Mouse (Mus musculus) B cell, adult 2 months (primary cell): ENCODE measurements at regions not wholly inside any gene's neighbourhood (a gene's known extent, or its start where the extent isn't known, plus 50 kb on each side); places are given as distances from the start of the nearest gene placed in this dataset.

Experiments
- DNase-seq, 2 experiments: peaks; one replicate each; pipeline ENCODE4 v3.0.0; 2022

GRCm38 (mm10) chr2:169109044-169109443 lies 153.7 kb upstream of the Zfp64 start:
- peak in 1 of 2 experiments; percentile 5 for DNase-seq

- peak in 1 of 2 experiments; percentile 5 for DNase-seq
Observed at GRCm38 (mm10) chr2:169108037-169108436, 152.7 kb upstream of the Zfp64 start.

- DNase-seq = no peak
Observed at GRCm38 (mm10) chr2:169101506-169102261, 146.3 kb upstream of the Zfp64 start.

- no peak for DNase-seq
Observed at GRCm38 (mm10) chr2:169100516-169100915, 145.1 kb upstream of the Zfp64 start.

GRCm38 (mm10) chr2:169099678-169100077 lies 144.3 kb upstream of the Zfp64 start:
- DNase-seq = no peak

GRCm38 (mm10) chr2:169098591-169098990 lies 143.2 kb upstream of the Zfp64 start:
- no peak for DNase-seq

- DNase-seq = no peak
Observed at GRCm38 (mm10) chr2:169094011-169094754, 138.8 kb upstream of the Zfp64 start.

GRCm38 (mm10) chr2:169090256-169090655 lies 134.9 kb upstream of the Zfp64 start:
- no peak for DNase-seq

GRCm38 (mm10) chr2:169088870-169089484 lies 133.6 kb upstream of the Zfp64 start:
- DNase-seq = no peak

- no peak for DNase-seq
Observed at GRCm38 (mm10) chr2:169088301-169088700, 132.9 kb upstream of the Zfp64 start.

GRCm38 (mm10) chr2:169071267-169071666 lies 115.9 kb upstream of the Zfp64 start:
- DNase-seq = no peak

- no peak for DNase-seq
Observed at GRCm38 (mm10) chr2:169065166-169065698, 109.8 kb upstream of the Zfp64 start.

GRCm38 (mm10) chr2:169061520-169061919 lies 106.1 kb upstream of the Zfp64 start:
- peak; percentile 34 to 38 for DNase-seq

- DNase-seq = no peak
Observed at GRCm38 (mm10) chr2:169060495-169060894, 105.1 kb upstream of the Zfp64 start.

- peak; percentile 3 to 9 for DNase-seq
Observed at GRCm38 (mm10) chr2:169057831-169058230, 102.4 kb upstream of the Zfp64 start.

GRCm38 (mm10) chr2:169049947-169050346 lies 94.6 kb upstream of the Zfp64 start:
- DNase-seq = no peak

GRCm38 (mm10) chr2:169041748-169042147 lies 86.4 kb upstream of the Zfp64 start:
- no peak for DNase-seq

- DNase-seq = no peak
Observed at GRCm38 (mm10) chr2:169037975-169038374, 82.6 kb upstream of the Zfp64 start.

GRCm38 (mm10) chr2:169037519-169037918 lies 82.1 kb upstream of the Zfp64 start:
- DNase-seq = no peak

GRCm38 (mm10) chr2:169035315-169035714 lies 79.9 kb upstream of the Zfp64 start:
- peak; percentile 10 to 19 for DNase-seq

- DNase-seq = no peak
Observed at GRCm38 (mm10) chr2:169033997-169034396, 78.6 kb upstream of the Zfp64 start.

GRCm38 (mm10) chr2:169033181-169033580 lies 77.8 kb upstream of the Zfp64 start:
- no peak for DNase-seq

GRCm38 (mm10) chr2:169028531-169029114 lies 73.2 kb upstream of the Zfp64 start:
- no peak for DNase-seq
